Mouse (Mus musculus): ENCODE measurements around the gene Cmklr1. TPM values are rescaled to one million over a fixed set of nuclear protein-coding genes. Genes with fewer than 3 reads are reported as not detected.

The Cmklr1 gene
- polyA plus RNA-seq, 1 experiment from 2014 or later, result 2.8 TPM

DNA sequence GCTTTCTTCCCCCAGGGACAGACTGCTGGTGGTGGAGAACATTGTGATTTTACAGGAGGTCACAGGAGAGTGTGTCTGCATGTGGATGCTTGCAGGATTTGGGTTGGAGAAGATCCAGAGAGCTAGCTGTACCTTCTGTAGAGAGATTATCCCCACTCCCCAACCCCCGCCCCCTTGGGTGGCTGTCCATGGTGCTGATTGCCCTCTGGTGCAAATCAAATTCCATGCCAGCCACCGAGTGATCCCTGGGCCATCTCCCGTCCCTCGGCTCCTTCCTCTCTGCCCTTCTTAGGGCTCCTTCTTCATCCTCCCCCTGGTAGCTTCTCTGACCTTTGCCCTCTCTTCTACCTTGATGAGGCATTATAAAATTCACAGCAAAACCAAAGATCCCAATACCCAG lies 85.8 kb downstream of the Cmklr1 start:
- Histone ChIP-seq H3K4me1 (peaks cover under 1% of the 10 kb centered on the region; the same call in 1 of the 2 replicates), H3K27me3 (replicated peaks) (peaks cover 3% of the 10 kb centered on the region), H3K9ac (no peak overlapping the region), H3K4me3 (no peak overlapping the region), H3K4me2 (no peak overlapping the region), H3K36me3 (no peaks in the 10 kb centered on the region), H3K9me3 (no peaks in the 10 kb centered on the region), H3K27ac (replicated peaks) (no peak overlapping the region)
- WGBS, result 25% methylated on average over 4 of the region's 4 CpGs
- no peak for ATAC-seq (ENCODE audit: extremely low read depth, insufficient number of reproducible peaks, low FRiP score, low TSS enrichment)

Other genes starting within 250 kb of the Cmklr1 start
- gene Wscd2, start 160.1 kb downstream of the Cmklr1 start, polyA plus RNA-seq (2015; fragmentation: Nextera tagmentation; extraction: Ambion mirVana), result 3.8 and 4.0 TPM in 2 replicates
- gene 1700069L16Rik, start 74.3 kb upstream of the Cmklr1 start, polyA plus RNA-seq (2015; fragmentation: Nextera tagmentation; extraction: Ambion mirVana), result not detected in 2 replicates
- 5.0 TPM in 2 replicates for gene Ficd, start 85.4 kb upstream of the Cmklr1 start, polyA plus RNA-seq (2015; fragmentation: Nextera tagmentation; extraction: Ambion mirVana)
- 32.0 and 34.5 TPM in 2 replicates for gene Sart3, start 122.1 kb upstream of the Cmklr1 start, polyA plus RNA-seq (2015; fragmentation: Nextera tagmentation; extraction: Ambion mirVana)
- 99.6 and 102 TPM in 2 replicates for gene Iscu, start 122.3 kb upstream of the Cmklr1 start, polyA plus RNA-seq (2015; fragmentation: Nextera tagmentation; extraction: Ambion mirVana)
- gene Tmem119, start 150.1 kb upstream of the Cmklr1 start, polyA plus RNA-seq (2015; fragmentation: Nextera tagmentation; extraction: Ambion mirVana), result 13.3 and 15.8 TPM in 2 replicates
- gene Selplg, start 182.2 kb upstream of the Cmklr1 start, polyA plus RNA-seq (2015; fragmentation: Nextera tagmentation; extraction: Ambion mirVana), result 1.2 and 1.3 TPM in 2 replicates